In the genomic region with DNA sequence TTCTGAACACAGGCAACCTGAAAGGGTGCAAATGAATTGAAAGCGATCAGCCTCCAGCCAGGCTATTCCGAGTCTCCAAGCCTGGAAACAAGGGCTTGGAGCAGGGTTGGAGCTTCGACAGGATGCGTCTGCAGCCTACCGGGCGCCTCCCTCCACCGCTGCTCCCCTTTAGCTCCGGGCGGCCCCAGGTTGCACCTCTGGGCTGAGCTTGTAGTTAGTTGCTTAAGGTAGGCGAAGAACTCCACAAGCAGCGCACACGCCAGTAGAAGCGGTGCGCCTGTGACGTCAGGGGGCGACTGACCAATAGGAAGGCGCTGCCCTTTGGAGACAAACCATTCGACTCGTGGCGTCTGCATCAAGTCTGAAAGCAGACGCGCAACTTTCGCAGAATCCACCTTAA, we compare ENCODE assay signal across 9 mouse cellular contexts. TPM values are rescaled to one million over a fixed set of nuclear protein-coding genes. Genes with fewer than 3 reads are reported as not detected.
DNase-seq lines count a peak whose midpoint lies in the region; ATAC-seq lines count a peak whose summit lies in the region.
"Had no signal": no experiment of that assay in that cellular context is flagged by ENCODE, and none has a peak within 500 bp of the region (broad histone marks: within the 10 kb centered on the region; RNA-seq: fewer than 3 reads in every experiment).

No protein-coding gene starts in this region.

- WGBS in hindbrain, embryonic 16.5 days: under 1% methylated on average over 23 of the region's 23 CpGs
- WGBS in liver, embryonic 16.5 days (ENCODE audit: insufficient replicate concordance): 1% methylated on average over 23 of the region's 23 CpGs
- 2% methylated on average over 23 of the region's 23 CpGs for WGBS in stomach, embryonic 15.5 days

- no peaks in the 10 kb centered on the region for H3K9me3 ChIP-seq in hindbrain, embryonic 16.5 days (ENCODE audit: control insufficient read depth, low read length)
- H3K9me3 ChIP-seq in liver, embryonic 16.5 days (replicated peaks; ENCODE audit: control insufficient read depth, low read length): no peaks in the 10 kb centered on the region
- H3K9me3 ChIP-seq in stomach, embryonic 15.5 days: no peaks in the 10 kb centered on the region

- peaks cover 14% of the 10 kb centered on the region for H3K4me1 ChIP-seq in hindbrain, embryonic 16.5 days (ENCODE audit: control insufficient read depth, insufficient read depth, low read depth, low read length)
- H3K4me1 ChIP-seq in liver, embryonic 16.5 days (ENCODE audit: control insufficient read depth, low read depth, low read length): peaks cover 7% of the 10 kb centered on the region
- H3K4me1 ChIP-seq in stomach, embryonic 15.5 days: peaks cover 20% of the 10 kb centered on the region

- no peak overlapping the region for H3K9ac ChIP-seq in hindbrain, embryonic 16.5 days (ENCODE audit: low read depth, low read length)
- no peak overlapping the region for H3K9ac ChIP-seq in liver, embryonic 16.5 days (ENCODE audit: low read depth, low read length)
- no peak overlapping the region for H3K9ac ChIP-seq in stomach, embryonic 15.5 days

- H3K27ac ChIP-seq in hindbrain, embryonic 16.5 days (ENCODE audit: low read depth, low read length): no peak overlapping the region
- H3K27ac ChIP-seq in liver, embryonic 16.5 days (ENCODE audit: low read length): no peak overlapping the region
- H3K27ac ChIP-seq in stomach, embryonic 15.5 days: no peak overlapping the region

- peak; percentile 41; the same call in 1 of the 2 replicates for ATAC-seq in hindbrain, embryonic 16.5 days
- no peak for ATAC-seq in liver, embryonic 16.5 days (ENCODE audit: low read depth)
- ATAC-seq in stomach, embryonic 15.5 days (ENCODE audit: insufficient read depth, low FRiP score, low read depth): peak; percentile 51

- H3K36me3 ChIP-seq in hindbrain, embryonic 16.5 days (ENCODE audit: control insufficient read depth, insufficient read depth, low read length): no peaks in the 10 kb centered on the region
- H3K36me3 ChIP-seq in liver, embryonic 16.5 days (ENCODE audit: control insufficient read depth, insufficient read depth): no peaks in the 10 kb centered on the region
- H3K36me3 ChIP-seq in stomach, embryonic 15.5 days: no peaks in the 10 kb centered on the region

- peak; percentile 42 to 69 for DNase-seq in adrenal gland, adult (ENCODE audit: inconsistent age in 2 of 2, low spot score in 1 of 2)
- no peak for DNase-seq in adrenal gland, postnatal 4 days (ENCODE audit: low spot score in 2 of 2)
- peak; percentile 16 for DNase-seq in thymus, postnatal 25 days
- no peak for DNase-seq in thymus, postnatal 10 days (ENCODE audit: low spot score in 2 of 2)
- no peak for DNase-seq in layer of hippocampus, postnatal 14 days (ENCODE audit: low spot score in 2 of 2)

- peaks cover 61% of the 10 kb centered on the region for H3K27me3 ChIP-seq in hindbrain, embryonic 16.5 days (replicated peaks; ENCODE audit: control insufficient read depth, insufficient read depth, low read length)
- H3K27me3 ChIP-seq in liver, embryonic 16.5 days (ENCODE audit: control insufficient read depth, insufficient read depth, low read depth, low read length): peaks cover 87% of the 10 kb centered on the region
- peaks cover 87% of the 10 kb centered on the region for H3K27me3 ChIP-seq in stomach, embryonic 15.5 days (replicated peaks)

- H3K4me3 ChIP-seq in hindbrain, embryonic 16.5 days (ENCODE audit: low read length): peak overlapping the region; percentile 38
- no peak overlapping the region for H3K4me3 ChIP-seq in liver, embryonic 16.5 days (ENCODE audit: low read depth, low read length)
- peak overlapping the region; percentile 36 for H3K4me3 ChIP-seq in stomach, embryonic 15.5 days (replicated peaks)

- H3K4me2 ChIP-seq in hindbrain, embryonic 16.5 days (ENCODE audit: low read length): peak overlapping the region; percentile 65
- peak overlapping the region; percentile 30; the same call in 1 of the 2 replicates for H3K4me2 ChIP-seq in liver, embryonic 16.5 days (ENCODE audit: low read depth, low read length)
- H3K4me2 ChIP-seq in stomach, embryonic 15.5 days: peak overlapping the region; percentile 72

RNA-seq across cellular contexts. Expression of gene Dlx6, which starts 0.5 kb away (rescaled TPM):
- under 1 TPM in 1 of 2 experiments, not detected in 1; 0.42 TPM for total RNA-seq in adrenal gland, postnatal 4 days (2021)
- 0.45 TPM in 1 of 2 replicates, not detected in the other for polyA plus RNA-seq in hindbrain, embryonic 16.5 days (2015; fragmentation: Nextera tagmentation; extraction: Ambion mirVana)
- polyA plus RNA-seq in liver, embryonic 16.5 days (2015; fragmentation: Nextera tagmentation; extraction: Ambion mirVana): not detected in 2 replicates
- polyA plus RNA-seq in stomach, embryonic 15.5 days (2015; fragmentation: Nextera tagmentation; extraction: Ambion mirVana): 0.14 TPM in 1 of 2 replicates, not detected in the other
- 10 to 100 TPM in 1 of 2 experiments, 1 to 10 TPM in 1; 8.3 to 10.1 TPM for total RNA-seq in layer of hippocampus, postnatal 14 days (2021)
- total RNA-seq: hematopoietic stem cell, adult 5-6 weeks had no signal

RNA-seq across cellular contexts. Expression of gene Dlx5, which starts 19.3 kb away (rescaled TPM):
- total RNA-seq in adrenal gland, postnatal 4 days (2021): 1 to 10 TPM in 1 of 2 experiments, under 1 TPM in 1; 0.31 to 1.2 TPM
- polyA plus RNA-seq in hindbrain, embryonic 16.5 days (2015; fragmentation: Nextera tagmentation; extraction: Ambion mirVana): 3.7 TPM in 1 of 2 replicates, not detected in the other
- polyA plus RNA-seq in liver, embryonic 16.5 days (2015; fragmentation: Nextera tagmentation; extraction: Ambion mirVana): 0.12 TPM in 1 of 2 replicates, not detected in the other
- polyA plus RNA-seq in stomach, embryonic 15.5 days (2015; fragmentation: Nextera tagmentation; extraction: Ambion mirVana): 3.4 and 3.6 TPM in 2 replicates
- total RNA-seq in layer of hippocampus, postnatal 14 days (2021): 1 to 10 TPM; 4.7 to 6.1 TPM
- total RNA-seq: hematopoietic stem cell, adult 5-6 weeks had no signal

Comparison
In these comparisons a context has a peak if more than half of its experiments do, and no peak if none do; other contexts are left out.
1. DNase-seq: peak in adrenal gland, adult (2 of 2) and thymus, postnatal 25 days (single experiment); none in adrenal gland, postnatal 4 days (0 of 2), thymus, postnatal 10 days (0 of 2) and layer of hippocampus, postnatal 14 days (0 of 2).
2. Peak in every context shown above with its lines, with median percentiles within 50 percentile points of each other: H3K4me2 ChIP-seq.